Mouse (Mus musculus) cerebellum, postnatal 4 days (tissue): Measurements from ENCODE around the gene Timm44.
A peak's percentile ranks its signal among the peaks of the same experiment; 100 is the strongest.

Experiments
- DNase-seq, 2 experiments: peaks; one replicate each; pipeline ENCODE4 v3.0.0; 2022; ENCODE audit warnings: low spot score in 2 of 2, mixed read lengths in 1 of 2

Timm44 gene

DNA sequence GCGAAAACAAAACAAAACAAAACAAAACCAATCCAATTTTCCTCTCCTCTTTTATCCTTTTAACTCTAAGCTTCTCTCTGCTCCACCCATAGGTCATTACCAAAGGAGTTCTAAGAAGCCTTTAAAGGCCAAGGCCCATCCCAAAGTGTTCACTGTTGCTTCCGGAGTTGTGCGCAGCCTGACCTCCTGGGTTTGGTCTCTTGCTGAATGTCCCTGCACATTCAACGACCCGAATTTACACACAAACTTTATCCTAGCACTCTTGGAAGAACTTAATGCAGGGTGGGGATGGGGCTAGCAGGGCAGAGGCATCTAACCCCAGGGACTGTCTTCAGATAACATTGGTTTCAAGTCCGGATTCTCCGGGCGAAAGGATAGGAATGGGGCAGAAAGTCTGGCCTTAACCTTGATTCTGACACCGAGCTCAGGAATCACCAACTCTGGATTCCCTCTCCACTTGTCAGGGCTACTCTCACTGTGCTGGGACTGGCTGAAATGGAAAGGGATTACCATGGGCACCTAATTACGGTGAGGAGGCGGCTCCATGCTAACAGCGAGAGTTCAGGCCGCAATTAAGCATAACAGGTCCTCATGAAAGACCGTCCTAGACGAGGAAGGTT, 37.8 kb downstream of the Timm44 start:
- DNase-seq, result no peak

DNA sequence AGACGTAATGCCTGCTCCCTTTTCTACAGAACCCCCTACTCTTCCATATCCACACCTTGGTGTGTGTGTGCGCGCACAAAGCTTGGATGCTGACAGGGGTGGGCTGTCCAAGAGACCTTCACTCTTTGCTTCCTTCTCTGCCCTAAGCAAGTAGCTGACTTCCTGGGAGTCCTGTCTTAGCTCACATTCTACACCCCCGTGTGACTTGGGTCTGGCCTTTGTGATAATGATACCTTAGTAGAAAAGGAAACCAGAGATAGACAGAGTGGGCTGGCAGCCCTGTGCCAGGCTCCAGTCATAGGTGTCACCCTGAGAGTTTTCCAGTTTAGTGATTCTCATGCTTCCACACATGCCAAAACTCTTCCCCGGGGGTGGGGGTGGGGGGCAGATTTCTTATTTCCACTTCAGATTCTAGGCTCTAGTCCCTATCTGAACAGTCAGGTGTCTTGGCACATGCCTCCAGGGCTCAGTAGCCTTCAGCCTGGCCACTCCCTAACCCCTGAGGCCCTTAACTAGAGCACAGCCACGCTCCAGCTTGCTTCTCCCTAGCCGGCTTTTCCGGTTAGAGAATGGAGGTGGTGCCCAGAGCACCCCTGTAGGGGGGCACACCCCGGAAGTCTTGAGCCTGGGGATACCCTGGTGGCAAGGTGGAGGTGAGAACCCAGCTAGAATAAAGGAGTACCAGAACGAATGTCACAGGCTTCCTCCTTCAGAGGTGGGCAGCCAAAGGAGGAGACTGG, 44.9 kb downstream of the Timm44 start:
- DNase-seq, result no peak

DNA sequence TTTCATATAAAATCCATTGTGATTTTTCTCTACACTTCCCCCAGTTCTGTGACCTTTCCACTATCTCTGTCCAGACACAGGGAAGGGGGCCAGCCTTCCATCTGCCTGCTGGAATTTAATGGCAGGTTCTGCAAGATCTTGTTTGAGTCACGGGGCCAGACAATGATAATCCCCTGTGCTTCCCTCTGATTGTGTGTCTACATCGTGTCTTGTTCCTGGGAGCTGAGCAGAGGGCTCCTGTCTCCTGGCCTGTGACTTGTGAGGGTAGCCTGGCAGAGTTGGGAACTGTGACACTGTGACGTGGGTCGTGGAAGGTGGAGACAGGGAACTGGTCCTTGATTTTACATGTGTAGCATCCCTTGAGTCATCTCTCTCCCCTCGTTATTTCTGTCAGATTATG, 45.9 kb downstream of the Timm44 start:
- DNase-seq, result no peak

DNA sequence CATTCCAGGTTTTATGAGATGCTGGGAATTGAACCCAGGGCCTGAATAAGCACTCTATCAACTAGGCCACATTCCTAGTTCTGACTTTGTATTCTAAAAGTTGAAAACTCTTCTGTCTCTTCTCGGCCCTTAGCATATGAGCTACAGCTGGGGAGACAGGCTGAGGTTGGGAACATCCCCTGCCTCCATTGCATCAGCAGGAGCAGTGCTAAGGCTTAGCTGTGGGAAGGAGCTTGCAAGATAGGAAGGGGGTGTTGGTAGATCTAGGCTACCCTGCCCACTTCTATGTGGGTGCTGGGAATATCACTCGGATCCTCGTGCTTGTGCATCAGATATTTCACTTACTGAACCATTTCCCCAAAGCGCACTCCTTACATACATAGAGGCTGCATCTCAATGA, 47.8 kb downstream of the Timm44 start:
- no peak for DNase-seq

DNA sequence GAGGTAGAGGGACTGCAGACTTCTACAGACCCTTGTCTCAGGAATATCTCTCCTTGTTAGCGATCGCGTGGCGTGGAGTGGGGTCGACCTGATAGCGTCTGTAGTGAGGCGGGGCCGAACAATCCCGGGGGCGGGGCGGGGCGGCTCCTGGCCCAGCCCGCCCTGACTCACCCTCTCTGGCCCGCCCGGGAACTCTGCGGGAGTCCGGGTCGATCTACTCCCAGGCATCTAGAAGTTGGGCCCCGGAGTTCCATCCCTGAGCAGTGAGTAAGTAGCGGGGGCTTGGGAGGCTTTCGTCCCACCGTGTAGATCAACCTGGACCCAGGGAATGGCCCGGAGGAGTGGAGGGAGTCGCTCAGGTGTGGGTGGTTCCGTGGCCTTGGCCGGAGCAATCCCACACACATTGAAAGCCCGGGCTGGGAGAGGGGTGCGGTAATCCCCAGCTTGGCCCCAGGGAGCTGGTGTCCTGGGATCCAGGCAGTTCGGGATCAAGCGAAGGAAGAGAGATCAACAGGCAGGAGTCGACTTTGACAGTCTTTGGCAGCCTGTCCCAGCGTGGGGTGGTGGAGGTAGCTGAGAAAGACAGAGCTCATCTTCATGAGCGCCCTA, 48.9 kb downstream of the Timm44 start, which contains the start of gene Lrrc8e:
Gene Lrrc8e, plus strand, starts transcription at position 89 of the 609 bp plus-strand sequence.
- DNase-seq, result no peak

DNA sequence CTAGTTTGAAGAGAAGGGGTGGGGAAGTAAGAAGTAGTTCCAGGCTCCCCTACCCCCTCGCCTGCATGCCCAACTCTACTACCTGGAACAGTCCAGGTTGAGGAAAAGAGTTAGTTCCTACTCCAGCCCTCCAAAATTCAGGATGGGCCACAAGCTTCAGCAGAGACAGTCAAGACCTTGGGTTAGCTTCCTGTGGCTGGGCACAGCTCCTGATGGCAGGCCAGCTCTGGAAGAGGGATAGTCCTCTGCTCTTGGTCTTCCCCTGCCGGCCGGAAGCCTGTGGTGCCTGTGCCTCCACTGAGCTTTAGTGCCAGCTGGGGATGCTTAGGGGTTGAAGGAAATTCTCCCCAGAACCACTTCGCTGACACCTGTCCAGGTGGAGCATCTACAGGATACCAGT, 49.4 kb downstream of the Timm44 start:
- DNase-seq, result no peak

DNA sequence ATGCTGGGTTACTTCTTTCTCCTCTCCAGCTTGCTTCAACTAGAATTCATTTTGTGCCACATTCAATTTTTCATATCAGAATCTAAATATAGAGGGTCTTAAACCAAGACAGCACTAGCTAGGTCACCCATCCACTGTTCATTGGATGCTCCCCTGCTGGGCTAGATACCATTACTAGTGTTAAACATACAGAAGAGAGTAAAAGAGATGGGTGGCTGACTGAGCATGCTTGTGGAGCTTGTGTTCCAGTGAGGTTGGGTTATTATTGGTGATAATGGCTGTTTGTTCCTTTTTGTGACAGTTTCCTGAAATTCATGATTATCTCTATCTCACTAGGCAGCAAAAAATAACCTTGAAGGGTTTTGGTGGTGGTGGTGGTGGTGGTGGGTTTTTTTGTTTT, 53.7 kb downstream of the Timm44 start:
- no peak for DNase-seq

DNA sequence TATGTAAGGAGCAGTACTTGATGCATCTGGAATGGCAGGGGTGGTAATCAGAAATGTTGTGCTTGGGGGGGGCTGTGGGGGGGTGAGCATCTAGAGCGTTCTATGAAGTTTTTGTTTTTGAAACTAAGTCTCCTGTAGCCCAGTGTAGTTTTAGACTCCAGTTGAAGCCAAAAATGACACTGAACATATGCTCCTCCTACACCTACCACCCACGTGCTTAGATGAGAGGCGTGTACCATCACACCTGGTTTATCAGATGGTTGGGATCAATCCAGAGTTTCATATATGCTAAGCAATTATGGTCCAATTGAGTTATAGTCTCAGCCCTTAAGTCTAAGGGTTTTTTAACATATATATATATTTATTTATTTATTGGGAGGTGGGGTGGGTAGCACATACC, 56.1 kb downstream of the Timm44 start:
- no peak for DNase-seq

DNA sequence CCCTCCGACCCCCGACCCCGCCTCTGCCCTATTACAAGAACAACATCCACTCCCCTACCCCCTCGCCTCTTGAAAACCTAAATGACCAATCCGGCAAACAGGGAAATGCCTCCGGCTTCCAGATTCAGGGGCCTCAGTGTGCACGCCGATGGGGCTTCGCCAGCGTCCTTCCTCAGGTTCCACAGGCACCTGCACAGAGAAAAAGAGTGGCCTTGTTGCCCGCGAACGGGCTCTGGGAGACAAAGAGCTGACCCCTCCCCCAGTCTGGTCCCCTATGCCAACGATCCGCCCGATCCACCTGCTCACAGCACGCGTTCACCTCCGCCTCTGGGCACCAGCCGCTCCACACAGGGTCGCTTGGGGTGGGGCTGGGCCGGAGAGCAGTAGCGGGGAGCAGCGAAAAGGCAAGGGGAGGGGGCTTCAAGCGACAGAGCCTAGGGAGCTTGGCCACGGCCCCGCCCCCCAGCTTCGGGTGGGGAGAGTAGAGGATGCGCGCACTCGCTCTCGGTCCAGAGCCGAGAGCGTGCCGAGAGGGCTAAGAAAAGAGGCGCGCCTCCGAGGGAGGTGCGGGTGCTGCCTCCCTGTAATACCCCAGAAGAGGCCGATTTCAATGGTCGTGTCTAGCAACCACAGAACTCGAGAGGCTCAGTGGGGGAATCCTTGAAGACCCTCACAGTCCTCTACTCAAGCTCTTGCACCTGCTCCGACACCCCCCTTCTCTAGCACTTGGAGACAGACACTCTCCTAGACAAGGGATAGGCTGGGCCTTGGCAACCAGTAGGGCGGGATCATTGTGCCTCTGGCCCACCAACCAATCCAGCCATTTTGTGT, 58.7 kb downstream of the Timm44 start, which contains the start of gene Prr36:
Gene Prr36, minus strand, starts transcription at position 669 of the 831 bp plus-strand sequence.
- peak; percentile 52 to 79 for DNase-seq

DNA sequence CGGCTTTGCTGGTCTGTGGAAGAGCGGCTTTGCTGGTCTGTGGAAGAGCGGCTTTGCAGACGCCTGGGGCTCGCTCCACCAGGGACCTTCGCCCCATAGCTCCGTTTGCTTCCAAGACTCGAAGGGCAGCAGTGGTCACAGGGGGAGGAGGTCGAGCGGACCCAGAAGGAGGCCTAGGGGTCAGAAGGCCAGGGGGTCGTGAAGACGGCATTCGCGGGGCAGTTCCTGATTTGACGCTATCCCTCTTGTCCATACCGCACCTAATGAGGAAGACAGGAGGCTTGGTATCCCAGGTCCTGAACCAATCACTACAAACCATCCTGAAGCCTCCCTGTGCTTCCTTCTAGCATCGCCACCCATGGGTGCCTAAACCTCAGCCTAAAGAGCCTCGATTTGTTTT, 59.4 kb downstream of the Timm44 start:
- no peak for DNase-seq

DNA sequence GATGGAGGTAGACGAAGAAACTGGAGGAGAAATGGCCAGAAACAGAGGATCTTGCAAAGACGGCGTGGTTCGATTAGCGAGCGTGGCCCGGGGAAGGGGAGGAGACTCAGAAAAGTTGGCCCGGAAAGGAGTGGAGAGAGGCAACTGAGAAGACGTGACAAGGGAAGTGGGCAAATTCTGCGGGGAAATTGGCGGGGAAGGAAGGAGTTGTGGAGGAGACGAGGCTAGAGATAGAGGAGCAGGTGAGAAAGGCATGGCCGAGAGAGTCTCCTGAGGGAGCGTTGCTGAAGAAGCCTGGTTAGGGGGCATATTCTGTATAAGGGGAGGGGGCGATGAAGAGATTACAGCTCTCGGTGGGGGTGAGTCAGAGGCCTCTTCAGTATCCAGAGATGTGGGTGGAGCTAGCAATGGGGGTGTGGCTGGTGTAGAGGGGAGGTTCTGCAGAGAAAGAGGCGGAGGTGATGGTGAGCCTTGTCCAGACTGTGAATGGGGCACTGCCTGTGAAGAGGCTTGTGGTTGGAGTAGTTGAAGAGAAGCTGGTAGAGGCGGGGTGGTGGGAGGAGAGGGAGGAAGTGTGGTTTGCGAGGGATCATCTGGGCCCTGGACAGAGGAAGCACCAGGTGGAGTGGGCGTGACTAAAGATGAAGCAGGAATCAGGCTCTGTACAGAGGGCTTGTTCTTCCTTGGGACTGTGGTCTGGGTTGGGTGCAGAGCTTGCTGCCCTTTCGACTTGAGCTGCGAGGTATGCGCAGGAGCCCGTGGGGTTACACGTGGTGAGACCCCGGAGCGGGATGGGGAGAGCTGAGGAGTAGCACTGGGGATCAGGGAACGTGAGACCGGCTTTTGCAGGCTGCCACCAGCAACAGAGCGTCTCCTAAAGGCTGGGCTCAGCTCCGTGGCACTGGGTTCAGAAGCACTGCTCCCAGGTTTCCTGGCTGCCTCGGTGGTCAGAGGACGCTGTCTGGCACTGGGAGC, 61.4 kb downstream of the Timm44 start:
- no peak for DNase-seq

DNA sequence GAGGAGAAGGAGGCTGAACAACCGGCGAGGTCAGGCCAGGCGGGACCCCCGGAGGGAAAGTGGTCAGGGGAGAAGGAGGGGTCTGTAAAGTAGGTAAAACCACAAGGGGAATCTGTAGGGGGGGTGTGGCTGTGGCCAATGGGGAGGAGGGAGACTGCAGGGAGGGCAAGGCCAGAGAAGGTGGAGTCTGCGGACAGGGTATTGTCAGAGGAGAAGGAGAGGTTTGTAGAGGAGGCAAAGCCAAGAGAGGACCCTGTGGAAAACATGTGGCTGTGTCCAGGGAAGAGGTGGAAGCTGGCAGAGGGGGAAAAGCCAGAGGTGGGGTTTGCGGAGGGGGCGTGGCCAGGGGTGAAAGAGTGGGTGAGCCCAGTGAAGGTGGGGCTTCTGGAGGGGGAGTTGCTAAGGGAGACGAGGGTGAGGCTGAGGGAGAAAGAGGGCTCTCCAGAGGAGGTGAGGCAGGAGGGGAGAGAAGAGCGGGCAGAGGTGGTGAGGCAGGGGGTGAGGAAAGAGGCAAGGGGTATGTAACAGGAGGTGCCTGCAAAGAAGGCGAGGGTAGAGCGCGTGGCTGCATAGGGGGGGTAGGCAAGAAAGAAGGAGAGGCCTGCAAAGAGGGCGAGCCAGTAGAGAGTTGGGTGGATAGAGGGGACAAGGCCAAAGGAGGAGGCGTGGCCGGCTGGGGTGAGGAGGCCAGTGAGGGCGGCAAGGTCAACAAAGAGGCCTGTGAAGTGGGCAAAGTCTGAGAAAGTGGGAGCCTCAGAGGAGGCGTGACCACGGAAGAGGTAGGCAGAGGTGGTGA, 62.3 kb downstream of the Timm44 start:
- DNase-seq, result peak in 1 of 2 experiments; percentile 43

DNA sequence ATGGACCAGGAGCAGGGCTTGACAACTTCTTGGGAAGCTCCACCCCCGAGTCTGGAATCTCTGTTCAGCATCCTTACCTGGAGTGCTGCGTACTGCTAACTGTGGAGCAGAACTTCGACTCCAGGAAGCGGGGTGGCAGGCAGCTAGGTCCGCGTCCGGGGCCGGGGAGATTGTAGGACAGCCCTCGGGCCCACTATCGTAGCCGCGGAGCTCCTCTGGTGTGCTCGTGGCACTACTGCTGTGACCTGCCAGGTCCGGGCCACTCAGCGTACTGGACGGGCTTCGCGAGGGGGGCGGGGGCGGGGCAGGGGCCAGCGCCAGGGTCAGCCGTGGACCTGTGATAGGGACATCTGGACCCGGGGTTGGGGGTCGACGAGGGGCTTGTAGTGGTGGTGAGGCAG, 62.9 kb downstream of the Timm44 start:
- peak in 1 of 2 experiments; percentile 18 for DNase-seq

DNA sequence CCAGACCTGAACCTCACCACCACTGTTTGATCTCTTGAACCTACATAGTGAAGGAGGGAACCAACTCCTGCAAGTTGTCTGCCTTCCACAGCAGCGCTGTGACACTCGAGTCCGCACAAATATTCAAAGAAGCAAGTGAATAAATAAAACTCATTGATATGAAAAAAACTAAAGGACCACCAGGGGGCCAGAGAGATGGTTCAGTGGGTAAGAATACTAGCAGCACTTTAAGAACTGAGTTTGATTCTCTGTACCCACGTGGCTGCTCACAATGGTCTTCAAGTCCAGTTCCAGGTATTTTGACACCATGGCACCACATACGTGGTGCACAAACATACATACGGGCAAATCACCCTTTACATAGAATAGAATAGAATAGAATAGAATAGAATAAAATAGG, 64.6 kb downstream of the Timm44 start:
- no peak for DNase-seq
